Mouse (Mus musculus) stomach, embryonic 16.5 days (tissue): ENCODE data around the gene Smarcb1. TPM values are rescaled to one million over a fixed set of nuclear protein-coding genes. Genes with fewer than 3 reads are reported as not detected.

Source experiments
- ATAC-seq: fragments of 200-750 bp; cut with Nextera tagmentation; 2 replicates; pipeline ENCODE4 v1.8.0; 2017; ENCODE audit warnings: moderate number of reproducible peaks, moderate TSS enrichment; ENCODE audit not compliant: insufficient read depth, low FRiP score
- H3K27ac ChIP-seq: fragments of 300-500 bp; sonication (generic); 2 replicates; pipeline ENCODE4 v1.5.1; 2014; ENCODE audit warnings: low read length
- H3K27me3 ChIP-seq: fragments of 300-500 bp; sonication (generic); 2 replicates; pipeline ENCODE4 v1.6.1; 2014; ENCODE audit warnings: low read length, control low read depth, mixed read lengths; ENCODE audit not compliant: control insufficient read depth, insufficient read depth
- H3K36me3 ChIP-seq: fragments of 300-500 bp; sonication (generic); 2 replicates; pipeline ENCODE4 v1.6.1; 2014; ENCODE audit warnings: low read length; ENCODE audit not compliant: control insufficient read depth, insufficient read depth
- H3K4me1 ChIP-seq: fragments of 300-500 bp; sonication (generic); 2 replicates; pipeline ENCODE4 v1.6.1; 2014; ENCODE audit warnings: low read length, control low read depth, mixed read lengths; ENCODE audit not compliant: control insufficient read depth, insufficient read depth
- H3K4me2 ChIP-seq: fragments of 300-500 bp; sonication (generic); 2 replicates; pipeline ENCODE4 v1.6.1; 2014; ENCODE audit warnings: low read depth, low read length, mixed read lengths
- H3K4me3 ChIP-seq: fragments of 300-500 bp; sonication (generic); replicated peaks from 2 replicates; pipeline ENCODE4 v1.5.1; 2014; ENCODE audit warnings: mild to moderate bottlenecking, low read length
- H3K9ac ChIP-seq: fragments of 300-500 bp; sonication (generic); 2 replicates; pipeline ENCODE4 v1.6.1; 2014; ENCODE audit warnings: low read length
- H3K9me3 ChIP-seq: fragments of 300-500 bp; sonication (generic); replicated peaks from 2 replicates; pipeline ENCODE4 v1.6.1; 2016; ENCODE audit warnings: low read length, control low read depth; ENCODE audit not compliant: control insufficient read depth
- WGBS: fragments of 180-500 bp; shearing (Covaris S2); extraction: QIAGEN DNeasy Blood & Tissue Kit; methylation state at CpG from one replicate; pipeline ENCODE4 v1.1.7; 2014; 5-methylcytosine and 5-hydroxymethylcytosine counted together
- polyA plus RNA-seq: library from polyadenylated mRNA; unstranded; fragments of >200 nt; fragmentation: Nextera tagmentation; extraction: Ambion mirVana; gene quantifications from 2 replicates; pipeline ENCODE4 v1.2.1, GENCODE M21; 2015

The Smarcb1 gene
- polyA plus RNA-seq, 1 experiment from 2014 or later = 159 TPM

DNA sequence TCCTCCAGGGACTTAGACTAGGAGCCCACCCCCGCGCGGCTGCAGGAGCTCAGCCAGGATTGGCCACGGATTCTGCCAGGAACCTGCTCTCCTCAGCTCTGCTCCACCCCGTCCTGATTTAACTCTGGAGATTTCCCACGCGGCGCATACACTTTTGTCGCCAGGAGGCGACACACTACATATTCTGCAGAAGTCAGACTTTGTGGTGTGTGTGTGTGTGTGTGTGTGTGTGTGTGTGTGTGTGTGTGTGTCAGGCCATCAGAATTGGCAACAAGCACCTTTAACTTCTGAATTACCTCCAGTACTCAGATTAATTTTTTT is 38.2 kb downstream of the Smarcb1 start:
- Histone ChIP-seq H3K4me3 (peak overlapping the region; percentile 10; the same call in 1 of the 2 replicates), H3K9ac (0 out of 2 replicates have a peak overlapping the region, but pooled peaks have one; percentile 8), H3K4me2 (peak overlapping the region; percentile 38), H3K4me1 (peaks cover 16% of the 10 kb centered on the region), H3K27me3 (no peaks in the 10 kb centered on the region), H3K9me3 (no peaks in the 10 kb centered on the region), H3K36me3 (no peaks in the 10 kb centered on the region), H3K27ac (no peak overlapping the region)
- WGBS = under 1% methylated on average over 10 of the region's 10 CpGs
- peak; percentile 70 for ATAC-seq

DNA sequence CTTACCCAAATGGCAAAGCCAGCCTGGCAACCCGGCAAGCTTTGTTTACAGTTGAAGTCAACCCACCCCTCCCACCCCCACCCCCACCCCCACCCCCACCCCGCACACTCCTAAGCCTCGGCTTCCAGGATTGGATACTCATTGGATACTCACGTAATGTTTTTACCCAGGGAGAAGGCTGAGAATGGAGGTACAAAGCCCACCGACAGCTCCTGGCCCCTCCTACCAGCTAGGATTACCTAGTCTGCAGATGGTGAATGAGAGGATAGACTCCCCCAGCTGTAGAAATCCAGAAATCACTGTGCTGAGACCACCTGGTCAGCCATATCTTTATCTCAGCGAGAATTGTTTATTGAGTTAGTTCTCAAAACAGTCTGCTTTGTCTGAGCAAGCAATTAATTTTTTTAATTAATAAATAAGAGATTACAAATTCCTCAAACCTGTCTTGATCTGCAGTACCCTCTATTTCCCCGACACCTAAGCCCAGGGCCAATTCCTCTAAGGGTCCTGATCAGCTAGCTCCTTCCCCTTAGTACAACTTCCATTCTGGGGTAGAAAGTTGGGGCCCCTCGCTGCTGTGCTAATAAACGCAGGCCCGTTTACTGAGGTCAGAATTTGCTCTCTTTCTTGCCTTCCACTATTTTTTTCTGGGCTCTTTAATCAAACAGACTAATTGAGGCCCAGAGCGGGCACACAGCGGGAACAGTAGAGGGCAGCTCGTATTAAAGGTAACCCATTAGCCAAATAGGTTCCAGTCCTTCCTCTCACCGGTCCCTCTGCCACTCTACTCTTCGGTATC is 38.8 kb downstream of the Smarcb1 start:
- 0 out of 2 replicates have a peak, but pooled peaks have one; percentile 2 for ATAC-seq
- Histone ChIP-seq H3K27ac (no peak overlapping the region), H3K4me2 (peak overlapping the region; percentile 38), H3K4me1 (peaks cover 16% of the 10 kb centered on the region), H3K27me3 (no peaks in the 10 kb centered on the region), H3K36me3 (no peaks in the 10 kb centered on the region), H3K4me3 (peak overlapping the region; percentile 10; the same call in 1 of the 2 replicates), H3K9ac (0 out of 2 replicates have a peak overlapping the region, but pooled peaks have one; percentile 8), H3K9me3 (no peaks in the 10 kb centered on the region)
- 8% methylated on average over 15 of the region's 15 CpGs for WGBS

DNA sequence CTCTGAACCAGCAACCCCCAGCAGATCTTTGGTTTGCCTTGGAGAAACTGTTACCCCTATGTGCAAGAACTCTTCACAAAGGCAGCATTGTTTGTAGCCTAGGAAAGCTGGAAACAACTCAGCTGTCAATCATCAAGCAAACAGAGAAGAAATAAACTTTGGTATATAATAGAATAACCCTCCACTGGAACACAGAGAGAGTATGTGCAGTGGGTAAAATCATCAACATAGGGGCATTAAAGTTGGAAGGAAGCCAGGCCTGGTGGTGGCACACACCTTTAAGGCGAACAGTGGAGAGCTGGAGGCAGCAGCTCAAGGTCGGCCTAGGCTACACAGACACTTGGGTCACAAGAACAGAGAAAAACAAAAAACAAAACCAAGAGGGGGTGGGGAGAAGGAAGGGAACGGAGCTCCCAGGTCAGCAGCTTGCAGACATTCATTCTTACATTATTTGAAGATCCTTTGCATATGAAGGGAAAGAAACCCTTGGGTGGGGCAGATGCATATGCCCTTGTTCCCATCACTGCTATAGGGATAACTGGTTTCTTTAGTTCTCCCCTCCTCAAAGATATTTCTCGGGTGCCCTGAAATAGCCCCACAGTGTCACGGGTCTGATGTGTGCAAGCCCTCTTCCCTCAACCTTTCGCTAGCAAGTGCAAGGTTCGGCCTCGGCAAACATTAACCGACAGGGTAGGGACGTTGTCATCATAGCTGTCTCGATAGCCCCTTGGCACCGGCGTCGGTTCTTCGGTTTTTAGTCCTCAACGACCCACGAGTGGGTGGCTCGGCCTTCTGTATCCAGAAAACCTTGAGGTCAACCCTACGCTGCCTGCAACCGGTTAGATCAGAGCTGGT is 39.6 kb downstream of the Smarcb1 start:
- WGBS = 15% methylated on average over 20 of the region's 20 CpGs
- Histone ChIP-seq H3K9ac (no peak overlapping the region), H3K4me3 (no peak overlapping the region), H3K9me3 (no peaks in the 10 kb centered on the region), H3K27ac (peak overlapping the region; percentile 54), H3K36me3 (no peaks in the 10 kb centered on the region), H3K4me1 (peaks cover 16% of the 10 kb centered on the region), H3K27me3 (no peaks in the 10 kb centered on the region), H3K4me2 (0 out of 2 replicates have a peak overlapping the region, but pooled peaks have one; percentile 14)
- ATAC-seq = no peak

DNA sequence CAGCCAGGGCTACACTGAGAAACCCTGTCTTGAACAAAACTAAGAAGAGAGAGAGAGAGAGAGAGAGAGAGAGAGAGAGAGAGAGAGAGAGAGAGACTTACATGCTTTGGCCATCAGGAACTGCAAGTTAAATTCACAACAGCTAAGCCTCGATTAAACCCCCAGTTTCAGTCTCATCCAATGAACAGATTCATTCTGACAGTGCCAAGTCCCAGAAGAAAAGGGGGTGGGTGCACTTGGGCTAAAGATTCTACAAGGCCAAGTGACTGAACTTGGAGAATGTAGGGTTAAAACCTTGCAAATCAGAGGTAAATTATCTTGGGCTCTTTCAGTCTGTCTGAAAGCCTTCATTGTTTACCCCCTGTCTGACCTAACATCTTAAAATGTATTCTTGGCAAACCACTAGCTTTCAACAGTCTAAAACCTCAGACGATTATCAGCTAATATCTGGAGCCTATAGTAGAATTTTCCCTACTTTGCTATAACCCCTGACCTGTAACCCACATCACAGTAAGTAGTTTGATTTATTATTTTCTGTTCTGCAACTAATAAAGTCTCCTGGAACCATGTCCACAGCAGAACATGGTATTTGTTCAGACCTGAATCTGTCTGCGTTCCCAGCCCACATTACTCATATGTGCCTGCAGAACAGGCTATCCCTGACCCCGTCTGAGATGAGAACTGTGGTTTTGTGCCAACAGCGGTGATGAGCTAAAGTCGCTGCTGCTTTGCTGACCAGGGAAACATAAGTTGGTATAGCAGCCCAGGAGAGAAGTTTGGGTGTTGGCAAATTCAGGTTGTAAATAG is 40.4 kb downstream of the Smarcb1 start:
- H3K4me3 ChIP-seq = no peak overlapping the region
- H3K36me3 ChIP-seq = no peaks in the 10 kb centered on the region
- H3K9ac ChIP-seq = no peak overlapping the region
- peak overlapping the region; percentile 54 for H3K27ac ChIP-seq
- no peak overlapping the region for H3K4me2 ChIP-seq
- H3K27me3 ChIP-seq = no peaks in the 10 kb centered on the region
- H3K4me1 ChIP-seq = peaks cover 16% of the 10 kb centered on the region
- no peak for ATAC-seq
- 39% methylated on average over 6 of the region's 6 CpGs for WGBS
- H3K9me3 ChIP-seq = no peaks in the 10 kb centered on the region

DNA sequence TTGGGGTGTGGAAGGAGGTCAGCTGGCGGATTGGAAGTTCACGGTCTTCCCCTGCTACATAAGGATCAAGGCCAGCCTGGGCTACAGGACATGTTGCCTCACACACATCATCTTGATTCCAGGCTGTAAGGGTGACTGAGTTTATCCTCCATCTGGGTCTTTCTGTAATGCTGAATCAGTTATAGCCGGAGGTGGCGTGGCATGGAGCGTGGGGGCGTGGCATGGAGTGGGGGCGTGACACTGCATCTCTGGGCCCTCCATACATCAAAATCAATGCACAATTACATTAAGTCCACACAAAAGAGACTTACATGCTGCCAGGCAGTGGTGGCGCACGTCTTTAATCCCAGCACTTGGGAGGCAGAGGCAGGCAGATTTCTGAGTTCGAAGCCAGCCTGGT is 41.1 kb downstream of the Smarcb1 start:
- ATAC-seq = no peak
- no peak overlapping the region for H3K4me2 ChIP-seq
- no peak overlapping the region for H3K9ac ChIP-seq
- WGBS = 90% methylated on average over 10 of the region's 10 CpGs
- no peaks in the 10 kb centered on the region for H3K36me3 ChIP-seq
- no peaks in the 10 kb centered on the region for H3K9me3 ChIP-seq
- no peaks in the 10 kb centered on the region for H3K27me3 ChIP-seq
- H3K4me3 ChIP-seq = no peak overlapping the region
- no peak overlapping the region for H3K27ac ChIP-seq
- H3K4me1 ChIP-seq = peaks cover 16% of the 10 kb centered on the region

DNA sequence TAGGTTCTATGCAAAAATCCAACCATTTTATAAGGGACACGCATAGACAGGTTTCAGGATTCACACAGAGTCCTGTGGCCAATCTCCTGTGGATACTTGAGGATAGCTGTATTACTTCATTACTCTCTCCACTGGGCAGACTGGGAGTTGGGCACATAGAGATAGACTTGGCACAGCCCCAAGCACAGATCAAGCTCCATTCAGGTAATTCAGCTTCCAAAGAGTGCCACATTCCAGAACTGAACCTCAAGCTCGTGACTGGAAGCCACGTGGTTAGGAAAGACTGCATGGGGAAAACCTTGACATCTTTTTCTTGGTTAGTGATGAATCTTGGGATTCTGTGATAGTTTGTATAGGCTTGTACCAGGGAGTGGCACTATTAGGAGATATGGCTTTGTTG is 42.6 kb downstream of the Smarcb1 start:
- H3K4me2 ChIP-seq = no peak overlapping the region
- no peaks in the 10 kb centered on the region for H3K27me3 ChIP-seq
- H3K36me3 ChIP-seq = no peaks in the 10 kb centered on the region
- H3K4me1 ChIP-seq = peaks cover 17% of the 10 kb centered on the region
- no peak overlapping the region for H3K9ac ChIP-seq
- no peak for ATAC-seq
- H3K27ac ChIP-seq = no peak overlapping the region
- H3K9me3 ChIP-seq = no peaks in the 10 kb centered on the region
- 75% methylated on average over 3 of the region's 3 CpGs for WGBS
- H3K4me3 ChIP-seq = no peak overlapping the region

DNA sequence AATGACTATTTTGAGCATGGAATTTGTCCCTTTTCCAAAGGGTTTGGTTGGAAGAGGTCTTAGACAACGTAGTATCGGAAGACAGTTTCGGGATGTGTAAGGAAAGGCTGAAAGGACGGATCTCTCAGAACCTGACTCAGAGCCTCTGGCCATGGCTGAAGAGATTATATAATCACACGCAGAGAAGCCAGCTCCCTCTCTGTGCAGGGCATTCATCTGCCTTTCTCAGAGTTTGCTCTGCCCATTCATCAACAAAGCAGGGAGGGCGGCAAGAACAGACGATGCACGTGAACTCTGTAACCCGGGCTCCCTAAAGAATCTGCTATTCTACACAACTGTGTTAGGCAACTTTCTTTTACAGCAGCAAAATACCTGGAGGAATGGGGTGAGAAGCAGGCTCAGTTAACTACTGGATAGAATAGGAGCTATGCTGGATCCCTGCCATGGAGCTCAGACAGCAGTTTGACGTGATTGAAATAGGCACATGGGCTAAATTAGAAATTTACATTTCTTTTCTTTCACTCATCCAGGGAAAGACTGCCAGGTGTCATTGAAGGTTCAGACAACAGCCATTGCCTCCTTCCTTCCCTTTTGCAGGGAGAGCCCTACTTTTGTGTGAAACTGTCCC is 47.8 kb downstream of the Smarcb1 start:
- peak overlapping the region; percentile 76 for H3K27ac ChIP-seq
- no peak for ATAC-seq
- peaks cover 10% of the 10 kb centered on the region for H3K4me1 ChIP-seq
- H3K4me2 ChIP-seq = peak overlapping the region; percentile 58
- peak overlapping the region; percentile 35; the same call in 1 of the 2 replicates for H3K4me3 ChIP-seq
- no peaks in the 10 kb centered on the region for H3K27me3 ChIP-seq
- H3K9me3 ChIP-seq = no peaks in the 10 kb centered on the region
- 26% methylated on average over 10 of the region's 10 CpGs for WGBS
- peak overlapping the region; percentile 58 for H3K9ac ChIP-seq
- H3K36me3 ChIP-seq = no peaks in the 10 kb centered on the region

DNA sequence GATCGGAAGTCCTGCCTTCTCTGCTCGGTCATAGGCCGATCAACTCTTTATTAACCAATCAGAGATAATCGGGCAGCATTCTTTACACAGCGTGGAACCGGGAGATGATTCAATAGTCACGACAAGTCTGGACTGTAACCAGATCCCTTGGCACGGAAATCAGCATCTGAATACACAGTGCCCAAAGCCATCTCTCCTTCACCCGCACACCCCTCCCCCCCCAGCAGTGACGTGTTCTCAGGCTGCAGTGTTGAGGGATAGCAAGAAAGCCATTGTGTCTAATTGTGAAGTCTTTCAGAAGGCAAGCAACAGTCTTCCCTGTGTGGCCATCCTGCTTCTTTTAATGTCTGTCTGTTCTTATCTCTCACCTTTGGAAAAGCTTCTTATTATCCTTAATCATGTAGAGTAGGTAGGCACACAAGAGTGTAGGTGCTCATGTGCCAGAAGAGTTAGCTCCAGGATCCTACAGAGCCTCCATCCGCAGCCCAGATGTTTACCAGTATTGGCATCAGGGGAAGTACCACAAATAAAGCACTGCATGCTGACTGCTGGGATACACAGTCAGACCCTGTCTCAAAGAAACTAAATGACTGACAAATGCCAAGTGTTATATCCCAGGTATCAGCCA is 48.4 kb downstream of the Smarcb1 start:
- Histone ChIP-seq H3K9me3 (no peaks in the 10 kb centered on the region), H3K36me3 (no peaks in the 10 kb centered on the region), H3K27me3 (no peaks in the 10 kb centered on the region), H3K9ac (peak overlapping the region; percentile 63), H3K4me3 (peak overlapping the region; percentile 35), H3K4me1 (peaks cover 10% of the 10 kb centered on the region), H3K4me2 (peak overlapping the region; percentile 58), H3K27ac (peak overlapping the region; percentile 76)
- peak; percentile 95 for ATAC-seq
- 2% methylated on average over 11 of the region's 11 CpGs for WGBS
